Mouse (Mus musculus) cerebellum, adult 8-10 months (tissue): ENCODE measurements at regions not wholly inside any gene's neighbourhood (a gene's known extent, or its start where the extent isn't known, plus 50 kb on each side); places are given as distances from the start of the nearest gene placed in this dataset.

ENCODE experiments used
- DNase-seq: peaks from one replicate; pipeline ENCODE4 v3.0.0; 2022

GRCm38 (mm10) chr11:92405818-92406217 is 692.0 kb upstream of the Car10 start:
- peak; percentile 34 for DNase-seq

GRCm38 (mm10) chr11:92451372-92451771 is 646.5 kb upstream of the Car10 start:
- no peak for DNase-seq

- no peak for DNase-seq
These were observed 602.5 kb upstream of the Car10 start for GRCm38 (mm10) chr11:92495291-92495690.
